Mouse (Mus musculus) ES-E14 (cell line): ENCODE measurements at regions not wholly inside any gene's neighbourhood (a gene's known extent, or its start where the extent isn't known, plus 50 kb on each side); places are given as distances from the start of the nearest gene placed in this dataset.

Source experiments
- DNase-seq: peaks from one replicate; pipeline ENCODE4 v3.0.0-alpha.2; 2013; ENCODE audit warnings: low read depth, low spot score
- H3K27ac ChIP-seq: 2 replicates; pipeline ENCODE4 v1.5.1; 2012; ENCODE audit warnings: low read depth, mild to moderate bottlenecking, low read length, moderate library complexity, mixed read lengths; ENCODE audit not compliant: poor library complexity, insufficient read depth, severe bottlenecking
- H3K36me3 ChIP-seq: 2 replicates; pipeline ENCODE4 v1.6.1; 2012; ENCODE audit warnings: mild to moderate bottlenecking, low read length, moderate library complexity, mixed read lengths; ENCODE audit not compliant: control insufficient read depth, poor library complexity, insufficient read depth, severe bottlenecking
- H3K4me1 ChIP-seq, 2 experiments: fragments of 150-350 bp in 1 of 2; sonication (generic) in 1 of 2; 2 replicates each; pipeline ENCODE4 v1.6.1; 2012; ENCODE audit warnings: low read length in 2 of 2, mild to moderate bottlenecking in 1 of 2, mixed read lengths in 1 of 2; ENCODE audit not compliant: control insufficient read depth in 2 of 2, insufficient read depth in 2 of 2, poor library complexity in 1 of 2
- H3K4me3 ChIP-seq, 2 experiments: fragments of 150-350 bp in 1 of 2; sonication (generic) in 1 of 2; 2 replicates each; pipeline ENCODE4 v1.5.1; 2012; ENCODE audit warnings: low read length in 2 of 2, low read depth in 1 of 2, mild to moderate bottlenecking in 1 of 2, mixed read lengths in 1 of 2; ENCODE audit not compliant: insufficient read depth in 1 of 2, poor library complexity in 1 of 2, severe bottlenecking in 1 of 2
- H3K9ac ChIP-seq: 2 replicates; pipeline ENCODE4 v1.6.1; 2012; ENCODE audit warnings: low read depth, mild to moderate bottlenecking, low read length, mixed read lengths; ENCODE audit not compliant: poor library complexity, insufficient read depth, severe bottlenecking
- H3K9me3 ChIP-seq: fragments of 150-350 bp; sonication (generic); 2 replicates; pipeline ENCODE4 v1.6.1; 2012; ENCODE audit warnings: low read depth, mild to moderate bottlenecking, low read length; ENCODE audit not compliant: control insufficient read depth, insufficient read depth
- CHD2 ChIP-seq: IDR thresholded peaks from 2 replicates; pipeline ENCODE4 v1.6.1; 2014; ENCODE audit warnings: mild to moderate bottlenecking, low read depth, low read length, inconsistent platforms
- HCFC1 ChIP-seq: IDR thresholded peaks from 2 replicates; pipeline ENCODE4 v1.6.1; 2012; ENCODE audit warnings: low read length, inconsistent platforms, borderline replicate concordance; ENCODE audit not compliant: insufficient read depth
- MAFK ChIP-seq: IDR thresholded peaks from 2 replicates; pipeline ENCODE4 v1.6.1; 2014; ENCODE audit warnings: mild to moderate bottlenecking, low read depth, low read length, inconsistent platforms; ENCODE audit not compliant: insufficient read depth
- ZC3H11A ChIP-seq: IDR thresholded peaks from 2 replicates; pipeline ENCODE4 v1.6.1; 2012; ENCODE audit warnings: low read depth, mild to moderate bottlenecking, inconsistent platforms, low read length, borderline replicate concordance
- ZNF384 ChIP-seq: IDR thresholded peaks from 2 replicates; pipeline ENCODE4 v1.6.1; 2012; ENCODE audit warnings: low read depth, low read length, inconsistent platforms
- in situ Hi-C, 2 experiments: fragments of 600-800 bp; cut with MboI; formaldehyde crosslinking; loops; one replicate each; pipeline ENCODE4 v1.15.1; 2025; ENCODE audit warnings: low sequenced_read_pairs in 2 of 2, inconsistent platforms in 1 of 2; ENCODE audit not compliant: unreplicated experiment in 2 of 2

- H3K4me1 ChIP-seq = 0 out of 4 replicates have a peak, but pooled peaks cover 0 to 2% of the 10 kb centered on the region in 2 experiments
- in situ Hi-C loops = no loop called here
- no peaks in the 10 kb centered on the region for H3K9me3 ChIP-seq
- no peak overlapping the region for H3K4me3 ChIP-seq
- H3K27ac ChIP-seq = no peak overlapping the region
- TF ChIP-seq CHD2 = no peak
- TF ChIP-seq MAFK = no peak
- TF ChIP-seq HCFC1 = no peak
- no peak for TF ChIP-seq ZC3H11A
- TF ChIP-seq ZNF384 = no peak
- DNase-seq = no peak
- no peak overlapping the region for H3K9ac ChIP-seq
- no peaks in the 10 kb centered on the region for H3K36me3 ChIP-seq
These were observed 76.2 kb downstream of the Mex3b start for GRCm38 (mm10) chr7:82943376-82943775.

- TF ChIP-seq MAFK = no peak
- TF ChIP-seq CHD2 = no peak
- TF ChIP-seq ZNF384 = no peak
- TF ChIP-seq HCFC1 = no peak
- TF ChIP-seq ZC3H11A = no peak
- H3K27ac ChIP-seq = no peak overlapping the region
- H3K4me3 ChIP-seq = no peak overlapping the region
- DNase-seq = no peak
- H3K4me1 ChIP-seq = no peaks in the 10 kb centered on the region
- no peaks in the 10 kb centered on the region for H3K9me3 ChIP-seq
- no peaks in the 10 kb centered on the region for H3K36me3 ChIP-seq
- in situ Hi-C loops = no loop called here
- no peak overlapping the region for H3K9ac ChIP-seq
These were observed 76.7 kb downstream of the Mex3b start for GRCm38 (mm10) chr7:82943797-82944196.

- no peaks in the 10 kb centered on the region; a peak in 1 of 4 replicates for H3K4me1 ChIP-seq
- in situ Hi-C loops = no loop called here
- TF ChIP-seq ZNF384 (no peak), HCFC1 (no peak), MAFK (no peak), CHD2 (no peak), ZC3H11A (no peak)
These were observed 82.2 kb downstream of the Mex3b start for GRCm38 (mm10) chr7:82949372-82949771.

GRCm38 (mm10) chr7:82957208-82957977 is 90.3 kb downstream of the Mex3b start:
- no peaks in the 10 kb centered on the region for H3K9me3 ChIP-seq
- no peak overlapping the region for H3K9ac ChIP-seq
- DNase-seq = no peak
- no peak overlapping the region for H3K4me3 ChIP-seq
- TF ChIP-seq ZC3H11A (no peak), ZNF384 (no peak), MAFK (no peak), CHD2 (no peak)
- no peak overlapping the region for H3K27ac ChIP-seq
- no peaks in the 10 kb centered on the region; a peak in 1 of 4 replicates for H3K4me1 ChIP-seq
- no peaks in the 10 kb centered on the region for H3K36me3 ChIP-seq
- in situ Hi-C loops = no loop called here

More at GRCm38 (mm10) chr7:82949372-82949771, 82.2 kb downstream of the Mex3b start:
- Histone ChIP-seq H3K27ac (no peak overlapping the region), H3K9ac (no peak overlapping the region), H3K4me3 (no peak overlapping the region), H3K9me3 (no peaks in the 10 kb centered on the region), H3K36me3 (no peaks in the 10 kb centered on the region)
- no peak for DNase-seq

- H3K27ac ChIP-seq = no peak overlapping the region
- no peaks in the 10 kb centered on the region for H3K36me3 ChIP-seq
- in situ Hi-C loops = no loop called here
- no peak overlapping the region for H3K9ac ChIP-seq
- H3K9me3 ChIP-seq = no peaks in the 10 kb centered on the region
- no peak for DNase-seq
- no peak for TF ChIP-seq CHD2
- no peak for TF ChIP-seq ZC3H11A
- no peak for TF ChIP-seq MAFK
- TF ChIP-seq HCFC1 = no peak
- no peak for TF ChIP-seq ZNF384
- no peaks in the 10 kb centered on the region for H3K4me1 ChIP-seq
- no peak overlapping the region for H3K4me3 ChIP-seq
These were observed 103.5 kb downstream of the Mex3b start for GRCm38 (mm10) chr7:82970599-82970998.
